Mouse (Mus musculus): ENCODE results near the gene Shc1. TPM values are rescaled to one million over a fixed set of nuclear protein-coding genes. Genes with fewer than 3 reads are reported as not detected.

The Shc1 gene
- polyA plus RNA-seq, 1 experiment = 12.7 TPM

GRCm38 (mm10) chr3:89382033-89382882 lies 36.0 kb upstream of the Shc1 start:
- peaks cover 14% of the 10 kb centered on the region for H3K36me3 ChIP-seq (ENCODE audit: control insufficient read depth)
- no peaks in the 10 kb centered on the region for H3K27me3 ChIP-seq (ENCODE audit: control insufficient read depth)

GRCm38 (mm10) chr3:89382950-89383349 lies 35.3 kb upstream of the Shc1 start:
- Histone ChIP-seq H3K4me3 (replicated peaks) (no peak overlapping the region), H3K27me3 (ENCODE audit: control insufficient read depth) (no peaks in the 10 kb centered on the region), H3K36me3 (ENCODE audit: control insufficient read depth) (peaks cover 14% of the 10 kb centered on the region), H3K9me3 (ENCODE audit: control insufficient read depth, low read length) (no peaks in the 10 kb centered on the region), H3K4me1 (ENCODE audit: control insufficient read depth) (peaks cover 19% of the 10 kb centered on the region)
- TF ChIP-seq GATA1 (IDR thresholded peaks at IDR 0.05; ENCODE audit: low read length) (no peak), TAL1 (IDR thresholded peaks at IDR 0.05; ENCODE audit: low read length) (no peak)

More at GRCm38 (mm10) chr3:89382033-89382882, 36.0 kb upstream of the Shc1 start:
- peaks cover 14% of the 10 kb centered on the region for H3K4me1 ChIP-seq (ENCODE audit: control insufficient read depth)
- TF ChIP-seq GATA1 (IDR thresholded peaks at IDR 0.05; ENCODE audit: low read length) (no peak), TAL1 (IDR thresholded peaks at IDR 0.05; ENCODE audit: low read length) (no peak)
- no peaks in the 10 kb centered on the region for H3K9me3 ChIP-seq (ENCODE audit: control insufficient read depth, low read length)
- H3K4me3 ChIP-seq (replicated peaks) = no peak overlapping the region

GRCm38 (mm10) chr3:89383651-89384255 lies 34.5 kb upstream of the Shc1 start:
- TF ChIP-seq TAL1 (IDR thresholded peaks at IDR 0.05; ENCODE audit: low read length) = no peak
- TF ChIP-seq GATA1 (IDR thresholded peaks at IDR 0.05; ENCODE audit: low read length) = no peak
- H3K9me3 ChIP-seq (ENCODE audit: control insufficient read depth, low read length) = no peaks in the 10 kb centered on the region
- no peak overlapping the region for H3K4me3 ChIP-seq (replicated peaks)
- H3K4me1 ChIP-seq (ENCODE audit: control insufficient read depth) = peaks cover 19% of the 10 kb centered on the region
- peaks cover 14% of the 10 kb centered on the region for H3K36me3 ChIP-seq (ENCODE audit: control insufficient read depth)
- H3K27me3 ChIP-seq (ENCODE audit: control insufficient read depth) = no peaks in the 10 kb centered on the region

DNA sequence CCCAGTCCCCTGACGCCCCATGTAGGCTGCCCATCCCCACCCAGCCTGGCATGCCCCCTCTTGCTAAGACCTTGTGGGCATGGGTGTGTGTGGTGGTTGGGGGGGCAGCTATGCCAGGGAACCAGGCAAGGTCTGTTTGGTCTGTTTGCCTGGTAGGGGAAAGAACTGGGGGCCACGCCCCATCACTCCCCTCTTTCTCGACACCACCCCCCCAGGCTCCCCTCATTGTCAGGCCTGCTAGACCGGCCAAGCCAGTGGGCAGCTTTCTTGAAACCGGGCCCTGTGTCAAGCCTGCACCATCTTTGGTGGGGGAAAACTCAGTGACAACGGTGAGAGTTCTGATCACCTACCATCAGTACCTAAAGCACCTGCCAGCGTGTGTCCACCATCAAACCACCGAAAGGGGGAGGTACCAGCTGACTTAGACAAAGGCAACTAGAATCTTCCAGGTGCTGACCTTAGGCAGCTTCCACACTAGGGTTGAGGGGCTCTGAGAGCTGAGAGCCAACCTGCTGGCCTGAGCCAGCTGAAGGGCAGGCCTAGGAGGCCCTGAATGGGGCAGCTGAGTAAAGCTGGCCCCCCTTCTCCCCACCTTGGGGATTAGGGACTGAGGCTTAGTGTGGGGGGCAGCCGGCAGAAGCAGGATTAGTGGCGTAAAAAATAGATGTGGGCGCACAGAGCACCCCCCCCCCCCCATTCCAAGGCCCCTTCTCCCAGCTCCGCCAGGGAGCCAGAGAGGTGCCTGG lies 33.7 kb upstream of the Shc1 start:
- no peak overlapping the region for H3K4me3 ChIP-seq (replicated peaks)

GRCm38 (mm10) chr3:89385451-89385850 lies 32.8 kb upstream of the Shc1 start:
- H3K4me1 ChIP-seq (ENCODE audit: control insufficient read depth) = peaks cover 21% of the 10 kb centered on the region
- H3K4me3 ChIP-seq (replicated peaks) = no peak overlapping the region
- TF ChIP-seq GATA1 (IDR thresholded peaks at IDR 0.05; ENCODE audit: low read length) (no peak), TAL1 (IDR thresholded peaks at IDR 0.05; ENCODE audit: low read length) (no peak)

More for the DNA sequence above, 33.7 kb upstream of the Shc1 start:
- Histone ChIP-seq H3K4me1 (ENCODE audit: control insufficient read depth) (peaks cover 19% of the 10 kb centered on the region), H3K9me3 (ENCODE audit: control insufficient read depth, low read length) (no peaks in the 10 kb centered on the region), H3K36me3 (ENCODE audit: control insufficient read depth) (peaks cover 12% of the 10 kb centered on the region), H3K27me3 (ENCODE audit: control insufficient read depth) (no peaks in the 10 kb centered on the region)
- no peak for TF ChIP-seq GATA1 (IDR thresholded peaks at IDR 0.05; ENCODE audit: low read length)
- no peak for TF ChIP-seq TAL1 (IDR thresholded peaks at IDR 0.05; ENCODE audit: low read length)

DNA sequence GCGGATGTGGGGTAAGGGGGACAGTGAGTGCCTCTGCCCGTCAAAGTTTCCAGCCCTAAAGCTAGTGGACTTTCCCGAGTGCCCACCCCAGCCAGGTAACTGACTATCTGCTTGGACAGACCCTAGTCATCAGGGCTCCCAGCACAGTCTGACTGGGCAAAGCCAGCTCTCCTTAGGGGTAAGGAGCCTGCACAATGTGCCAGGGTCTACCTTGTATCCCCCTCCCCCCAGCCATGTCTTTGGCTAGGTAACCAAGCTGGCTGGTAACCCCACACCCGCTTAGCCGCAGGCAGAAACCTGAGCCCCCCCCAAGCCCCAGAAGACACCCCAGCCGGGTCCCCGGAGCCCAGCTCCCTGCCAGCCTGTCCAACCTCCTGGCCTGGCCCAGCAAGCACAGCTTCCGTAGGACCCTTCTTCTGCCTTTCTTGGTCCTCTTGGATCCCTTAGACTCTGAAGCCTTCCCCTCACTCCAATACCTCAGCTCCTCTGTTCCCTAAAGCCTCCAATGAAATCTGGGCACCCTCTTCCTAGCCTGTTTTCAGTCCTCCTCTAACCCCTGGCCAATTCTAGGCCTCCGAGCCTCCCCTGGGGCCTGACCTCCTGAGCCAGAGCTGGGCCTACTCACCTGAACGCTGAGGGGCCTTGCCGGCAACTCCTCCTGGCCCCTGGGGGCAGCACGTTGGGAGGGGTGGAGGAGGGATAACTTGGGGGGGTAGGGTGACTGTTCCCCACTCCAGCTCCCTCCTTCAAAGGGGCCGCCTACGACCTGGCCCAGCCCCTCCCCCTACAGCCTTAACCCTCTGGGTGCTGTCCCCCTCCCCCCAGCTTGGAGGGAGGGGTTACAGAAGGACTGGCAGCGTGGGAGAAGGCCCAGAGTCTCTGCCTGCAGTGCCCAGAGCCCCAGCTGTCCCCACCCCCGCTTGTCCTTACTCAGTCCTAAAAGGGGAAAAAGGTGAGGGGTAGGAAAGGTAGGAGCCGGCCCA lies 31.5 kb upstream of the Shc1 start:
- no peak overlapping the region for H3K4me3 ChIP-seq (replicated peaks)
- peaks cover 16% of the 10 kb centered on the region for H3K27me3 ChIP-seq (ENCODE audit: control insufficient read depth)
- H3K9me3 ChIP-seq (ENCODE audit: control insufficient read depth, low read length) = no peaks in the 10 kb centered on the region
- TF ChIP-seq GATA1 (IDR thresholded peaks at IDR 0.05; ENCODE audit: low read length) (no peak), TAL1 (IDR thresholded peaks at IDR 0.05; ENCODE audit: low read length) (no peak)
- H3K36me3 ChIP-seq (ENCODE audit: control insufficient read depth) = no peaks in the 10 kb centered on the region; the same call in 1 of the 2 replicates
- H3K4me1 ChIP-seq (ENCODE audit: control insufficient read depth) = peaks cover 25% of the 10 kb centered on the region

More at GRCm38 (mm10) chr3:89385451-89385850, 32.8 kb upstream of the Shc1 start:
- peaks cover 4% of the 10 kb centered on the region; the same call in 1 of the 2 replicates for H3K36me3 ChIP-seq (ENCODE audit: control insufficient read depth)
- no peaks in the 10 kb centered on the region for H3K9me3 ChIP-seq (ENCODE audit: control insufficient read depth, low read length)
- H3K27me3 ChIP-seq (ENCODE audit: control insufficient read depth) = peaks cover 5% of the 10 kb centered on the region; the same call in 1 of the 2 replicates

DNA sequence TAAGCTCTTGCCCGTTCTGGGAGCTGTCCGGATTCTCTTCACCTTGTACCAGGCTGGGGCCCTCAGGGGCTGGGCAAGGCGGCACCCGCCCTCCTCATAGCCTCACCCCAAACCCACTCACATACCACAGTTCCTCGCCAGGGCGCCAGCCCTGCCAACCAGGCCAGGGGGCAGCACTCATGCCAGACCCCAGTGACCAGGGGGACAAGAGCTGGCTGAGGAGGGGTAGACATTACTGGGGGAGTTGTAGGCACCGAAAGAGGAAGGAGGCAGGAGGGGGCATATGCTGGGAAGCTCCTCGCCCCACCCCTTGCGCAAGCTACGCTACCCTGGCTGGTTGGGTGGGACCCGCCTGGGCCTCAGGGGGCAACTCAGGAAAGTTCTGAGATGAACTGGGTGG lies 30.6 kb upstream of the Shc1 start:
- H3K4me1 ChIP-seq (ENCODE audit: control insufficient read depth) = peaks cover 34% of the 10 kb centered on the region
- H3K9me3 ChIP-seq (ENCODE audit: control insufficient read depth, low read length) = no peaks in the 10 kb centered on the region
- H3K27me3 ChIP-seq (ENCODE audit: control insufficient read depth) = peaks cover 25% of the 10 kb centered on the region
- no peak overlapping the region for H3K4me3 ChIP-seq (replicated peaks)
- TF ChIP-seq GATA1 (IDR thresholded peaks at IDR 0.05; ENCODE audit: low read length) = no peak
- no peak for TF ChIP-seq TAL1 (IDR thresholded peaks at IDR 0.05; ENCODE audit: low read length)
- H3K36me3 ChIP-seq (ENCODE audit: control insufficient read depth) = no peaks in the 10 kb centered on the region; the same call in 1 of the 2 replicates
